Mouse (Mus musculus) effector memory CD4-positive, alpha-beta T cell, adult 7 months (primary cell): ENCODE measurements around the gene Olfr96. TPM values are rescaled to one million over a fixed set of nuclear protein-coding genes. Genes with fewer than 3 reads are reported as not detected.

Experiments used
- polyA plus RNA-seq: library from polyadenylated mRNA; unstranded; fragments of 100-300 nt; shearing (Covaris generic); gene quantifications from one replicate; pipeline ENCODE4 v1.2.1, GENCODE M21; 2017

Gene Olfr96
- polyA plus RNA-seq = not detected

DNA sequence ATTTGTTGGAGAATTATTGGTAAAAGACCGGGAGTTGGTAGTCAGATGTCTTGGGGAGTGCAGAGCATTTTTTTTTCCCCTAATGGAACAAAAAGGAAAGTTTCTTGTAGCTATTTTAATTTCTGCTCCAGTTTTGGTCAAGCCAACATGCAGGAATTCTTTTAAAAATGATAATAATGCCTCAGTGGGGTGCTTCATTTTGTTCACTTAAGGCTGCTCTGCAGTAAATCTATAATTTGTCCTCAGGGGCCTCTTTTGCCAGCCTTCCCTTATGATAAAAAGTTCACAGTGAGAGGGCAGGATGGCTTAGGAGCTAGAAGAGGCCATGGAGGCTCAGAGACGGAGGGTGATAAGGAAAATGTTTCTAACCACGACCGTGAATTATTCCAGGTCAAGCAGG, at the start of gene Olfr96:
Olfr96 (plus strand) TSS at position 301 of the 400 bp plus-strand sequence.

DNA sequence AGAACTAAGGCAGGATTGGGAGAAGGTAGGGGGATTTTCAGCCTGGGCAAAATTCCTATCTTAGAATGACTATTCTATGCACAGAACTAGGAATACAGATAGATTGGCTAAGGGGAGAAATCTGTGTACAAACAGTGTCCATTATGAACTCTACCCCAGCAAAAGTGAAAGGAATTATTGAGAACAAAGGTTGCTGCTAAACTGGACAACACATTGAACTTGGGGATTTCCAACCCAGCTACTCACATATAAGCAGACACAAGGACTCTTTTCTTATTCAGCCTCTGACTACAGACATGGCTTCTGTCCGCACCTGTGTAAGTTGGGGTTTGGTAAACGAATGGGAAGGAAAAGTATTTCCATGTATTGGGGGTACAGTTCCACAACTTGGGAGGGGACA, 26.3 kb upstream of the Olfr96 start, which contains the start of gene Ubd:
Ubd (plus strand) TSS at position 237 of the 400 bp plus-strand sequence.

GRCm38 (mm10) chr17:37200894-37201293, 19.1 kb upstream of the Olfr96 start, which contains the start of gene Olfr94:
TSS of gene Olfr94 (minus strand) at chr17:37200994.

DNA sequence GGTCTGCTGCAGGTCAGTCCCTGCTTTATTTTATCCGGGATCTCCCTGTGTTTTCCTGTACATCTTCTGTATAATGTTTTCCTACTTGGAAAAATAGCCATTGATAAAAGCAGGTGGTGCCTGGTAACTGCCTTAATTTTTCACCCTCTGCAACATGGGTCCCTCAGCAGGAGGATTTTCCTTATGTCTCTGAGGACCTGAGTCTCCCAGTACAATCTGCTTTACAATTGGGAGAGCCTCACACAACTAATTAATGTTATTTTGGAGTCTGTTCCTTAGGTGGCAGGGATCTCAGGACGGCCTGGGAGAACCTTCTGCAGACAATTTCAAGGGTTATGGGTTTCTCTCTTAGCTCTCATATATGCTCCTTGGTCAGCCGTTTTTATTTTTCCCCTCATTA, 6.9 kb upstream of the Olfr96 start, which contains the start of gene Olfr95:
Olfr95 (minus strand) TSS at position 101 of the 400 bp plus-strand sequence.

DNA sequence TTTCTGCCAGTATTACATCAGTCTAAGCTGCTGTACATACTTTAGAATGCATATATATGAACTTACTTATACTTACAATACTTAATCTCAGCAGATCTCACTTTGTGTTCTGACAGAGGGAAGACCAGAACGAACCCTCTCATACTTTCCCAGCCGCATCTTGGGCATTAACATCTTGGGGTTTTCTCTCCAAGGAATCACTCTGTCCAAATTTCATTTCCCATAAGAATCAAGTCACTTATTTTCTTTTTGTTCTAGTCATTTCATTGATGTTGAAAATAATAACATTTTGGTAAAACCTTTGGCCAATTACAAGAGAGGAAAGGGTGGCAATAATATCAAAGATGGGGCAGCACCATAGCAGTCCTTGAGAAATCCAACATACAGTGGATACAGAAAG, 17.3 kb downstream of the Olfr96 start, which contains the start of gene Olfr97:
Olfr97 (minus strand) TSS at position 101 of the 400 bp plus-strand sequence.

DNA sequence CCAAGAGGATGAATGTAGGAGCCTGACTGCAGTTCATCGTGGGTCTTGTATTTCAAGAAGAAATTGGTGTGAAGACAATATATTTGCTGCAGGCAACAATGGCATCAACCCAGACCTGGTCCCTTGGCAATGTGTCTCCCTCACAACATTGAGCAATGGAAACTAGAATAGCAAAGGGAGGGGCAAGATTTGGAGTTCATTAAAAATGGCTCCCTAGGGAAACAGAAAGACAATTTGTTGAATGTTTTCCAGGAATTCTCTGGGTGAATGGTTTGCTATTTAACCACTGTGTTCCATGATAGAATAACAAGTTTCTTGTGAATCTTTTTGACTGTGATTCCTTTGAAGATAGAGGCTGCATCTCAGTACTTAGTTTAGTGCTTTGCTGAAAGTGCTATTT, 43.7 kb downstream of the Olfr96 start, which contains the start of gene Olfr98:
Olfr98 (minus strand) TSS at position 124 of the 400 bp plus-strand sequence.

GRCm38 (mm10) chr17:37270058-37270701, 50.2 kb downstream of the Olfr96 start, which contains the start of gene H2-M3:
TSS of gene H2-M3 (plus strand) at chr17:37270220.

Other genes starting within 250 kb of the Olfr96 start
- not detected for gene 2410137M14Rik, start 238.9 kb upstream of the Olfr96 start, polyA plus RNA-seq
- gene H2-M5, start 230.6 kb upstream of the Olfr96 start, polyA plus RNA-seq = 0.21 TPM
- gene Zfp57, start 219.0 kb upstream of the Olfr96 start, polyA plus RNA-seq = not detected
- gene Mog, start 196.7 kb upstream of the Olfr96 start, polyA plus RNA-seq = not detected
- gene Gabbr1, start 174.2 kb upstream of the Olfr96 start, polyA plus RNA-seq = 12.6 TPM
- 0.17 TPM for gene Olfr90, start 131.6 kb upstream of the Olfr96 start, polyA plus RNA-seq
- gene Olfr91, start 121.9 kb upstream of the Olfr96 start, polyA plus RNA-seq = not detected
- not detected for gene Olfr92, start 100.1 kb upstream of the Olfr96 start, polyA plus RNA-seq
- gene Olfr93, start 58.7 kb upstream of the Olfr96 start, polyA plus RNA-seq = not detected
- gene Ubd, start 26.3 kb upstream of the Olfr96 start, polyA plus RNA-seq = not detected
- gene Olfr94, start 19.2 kb upstream of the Olfr96 start, polyA plus RNA-seq = not detected
- gene Olfr95, start 7.0 kb upstream of the Olfr96 start, polyA plus RNA-seq = 0.07 TPM
- not detected for gene Olfr97, start 17.2 kb downstream of the Olfr96 start, polyA plus RNA-seq
- not detected for gene Olfr98, start 43.6 kb downstream of the Olfr96 start, polyA plus RNA-seq
- gene H2-M3, start 50.1 kb downstream of the Olfr96 start, polyA plus RNA-seq = 97.7 TPM
- gene Olfr99, start 63.3 kb downstream of the Olfr96 start, polyA plus RNA-seq = 2.3 TPM
- gene Olfr101, start 84.2 kb downstream of the Olfr96 start, polyA plus RNA-seq = not detected
- gene Olfr102, start 96.9 kb downstream of the Olfr96 start, polyA plus RNA-seq = 0.40 TPM
- not detected for gene Olfr103, start 119.6 kb downstream of the Olfr96 start, polyA plus RNA-seq
- gene Olfr104-ps, start 139.4 kb downstream of the Olfr96 start, polyA plus RNA-seq = not detected
- not detected for gene Olfr105-ps, start 158.9 kb downstream of the Olfr96 start, polyA plus RNA-seq
- gene Olfr106-ps, start 170.2 kb downstream of the Olfr96 start, polyA plus RNA-seq = not detected
- gene Olfr107, start 179.1 kb downstream of the Olfr96 start, polyA plus RNA-seq = not detected
- gene Olfr108, start 225.3 kb downstream of the Olfr96 start, polyA plus RNA-seq = not detected
- gene Olfr109, start 238.8 kb downstream of the Olfr96 start, polyA plus RNA-seq = not detected